Mouse (Mus musculus) heart, adult 8-10 months (tissue): ENCODE data around the gene Il11ra1. TPM values are rescaled to one million over a fixed set of nuclear protein-coding genes. Genes with fewer than 3 reads are reported as not detected.
"Not testable (repeated sequence)": the region's sequence is repeated elsewhere in the genome, so short reads cannot be mapped to it uniquely, and the experiment has no call there.

Source experiments
- DNase-seq: peaks from one replicate; pipeline ENCODE4 v3.0.0; 2022; ENCODE audit warnings: low spot score
- total RNA-seq, 4 experiments: library from RNA; stranded (reverse); gene quantifications; 2 replicates each; pipeline ENCODE4 v1.2.4; 2022

Il11ra1 gene
- total RNA-seq, 4 experiments from 2014 or later = 95.9 to 110 (median 104) TPM

- DNase-seq = not testable (repeated sequence)
These were observed 82.1 kb downstream of the Il11ra1 start for GRCm38 (mm10) chr4:41781748-41782485.

DNA sequence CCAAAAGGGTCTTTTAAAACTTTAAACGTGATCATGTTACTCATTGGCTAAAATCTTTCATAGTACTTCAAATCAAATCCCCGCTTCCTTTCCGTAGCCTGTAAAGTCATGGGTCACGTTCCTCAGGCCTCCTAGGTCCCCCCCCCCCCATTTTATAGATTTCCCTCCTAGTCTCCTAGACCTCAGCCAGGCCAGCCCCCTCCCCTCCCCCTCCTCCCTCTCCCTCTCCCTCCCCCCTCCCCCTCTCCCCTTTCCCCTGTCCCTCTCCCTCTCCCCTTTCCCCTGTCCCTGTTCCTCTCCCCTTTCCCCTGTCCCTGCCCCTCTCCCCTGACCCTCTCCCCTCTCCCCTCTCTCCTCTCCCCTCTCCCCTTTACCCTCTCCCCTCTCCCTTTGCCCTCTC is 82.9 kb downstream of the Il11ra1 start:
- not testable (repeated sequence) for DNase-seq

GRCm38 (mm10) chr4:41783197-41783596 is 83.4 kb downstream of the Il11ra1 start:
- not testable (repeated sequence) for DNase-seq

Other genes with a start within 250 kb of the Il11ra1 start
- under 1 TPM; 0.22 to 0.63 (median 0.43) TPM for gene Kif24, start 235.1 kb upstream of the Il11ra1 start, total RNA-seq
- gene Nudt2, start 234.8 kb upstream of the Il11ra1 start, total RNA-seq = 10 to 100 TPM; 32.9 to 48.6 (median 39.2) TPM
- 10 to 100 TPM; 12.6 to 16.0 (median 13.7) TPM for gene AI464131, start 196.9 kb upstream of the Il11ra1 start, total RNA-seq
- under 1 TPM in 1 of 4 experiments, not detected in 3; 0.41 TPM for gene 1110017D15Rik, start 182.7 kb upstream of the Il11ra1 start, total RNA-seq
- 10 to 100 TPM; 12.3 to 16.5 (median 14.1) TPM for gene Fam219a, start 130.5 kb upstream of the Il11ra1 start, total RNA-seq
- gene Dnaic1, start 130.2 kb upstream of the Il11ra1 start, total RNA-seq = 1 to 10 TPM; 1.7 to 6.2 (median 3.5) TPM
- gene Enho, start 59.7 kb upstream of the Il11ra1 start, total RNA-seq = 10 to 100 TPM in 2 of 4 experiments, 1 to 10 TPM in 2; 8.9 to 13.9 (median 11.1) TPM
- gene Cntfr, start 2.9 kb upstream of the Il11ra1 start, total RNA-seq = 1 to 10 TPM; 2.2 to 5.3 (median 4.9) TPM
- gene Rpp25l, start 13.5 kb downstream of the Il11ra1 start, total RNA-seq = 10 to 100 TPM; 29.7 to 35.8 (median 33.3) TPM
- gene Dctn3, start 23.2 kb downstream of the Il11ra1 start, total RNA-seq = 10 to 100 TPM; 69.4 to 71.8 (median 70.7) TPM
- gene Arid3c, start 31.2 kb downstream of the Il11ra1 start, total RNA-seq = not detected
- 10 to 100 TPM; 52.6 to 60.5 (median 58.6) TPM for gene Galt, start 55.2 kb downstream of the Il11ra1 start, total RNA-seq
- 10 to 100 TPM; 20.9 to 23.8 (median 21.7) TPM for gene Sigmar1, start 56.2 kb downstream of the Il11ra1 start, total RNA-seq
- gene Ccl27a, start 74.3 kb downstream of the Il11ra1 start, total RNA-seq = 10 to 100 TPM; 12.3 to 19.6 (median 14.5) TPM
- not detected for gene Gm21541, start 203.6 kb downstream of the Il11ra1 start, total RNA-seq
- gene Gm20878, start 241.6 kb downstream of the Il11ra1 start, total RNA-seq = under 1 TPM in 3 of 4 experiments, not detected in 1; 0.63 to 0.86 (median 0.73) TPM